Mouse (Mus musculus): ENCODE measurements around the gene Tmem253. TPM values are rescaled to one million over a fixed set of nuclear protein-coding genes. Genes with fewer than 3 reads are reported as not detected.
"Not testable (repeated sequence)": the region's sequence is repeated elsewhere in the genome, so short reads cannot be mapped to it uniquely, and the experiment has no call there.

Tmem253 gene
- polyA plus RNA-seq, 1 experiment from 2014 or later: 0.63 TPM

- Histone ChIP-seq H3K27ac (no peak overlapping the region), H3K4me3 (no peak overlapping the region), H3K9me3 (no peaks in the 10 kb centered on the region), H3K27me3 (ENCODE audit: poor library complexity, severe bottlenecking) (no peaks in the 10 kb centered on the region), H3K36me3 (replicated peaks) (no peaks in the 10 kb centered on the region), H3K4me1 (peaks cover 16% of the 10 kb centered on the region)
- 76% methylated on average over 6 of the region's 6 CpGs for WGBS
- DNase-seq (ENCODE audit: extremely low spot score, low spot score): no peak
Measured at GRCm38 (mm10) chr14:52043446-52043845, 28.0 kb downstream of the Tmem253 start.

GRCm38 (mm10) chr14:52044901-52045678 is 29.6 kb downstream of the Tmem253 start:
- WGBS: 16% methylated on average over 8 of the region's 8 CpGs
- H3K4me3 ChIP-seq: no peak overlapping the region
- H3K27ac ChIP-seq: no peak overlapping the region
- no peak for DNase-seq (ENCODE audit: extremely low spot score, low spot score)
- no peaks in the 10 kb centered on the region for H3K9me3 ChIP-seq
- H3K36me3 ChIP-seq (replicated peaks): no peaks in the 10 kb centered on the region
- H3K27me3 ChIP-seq (ENCODE audit: poor library complexity, severe bottlenecking): no peaks in the 10 kb centered on the region
- H3K4me1 ChIP-seq: peaks cover 16% of the 10 kb centered on the region

DNA sequence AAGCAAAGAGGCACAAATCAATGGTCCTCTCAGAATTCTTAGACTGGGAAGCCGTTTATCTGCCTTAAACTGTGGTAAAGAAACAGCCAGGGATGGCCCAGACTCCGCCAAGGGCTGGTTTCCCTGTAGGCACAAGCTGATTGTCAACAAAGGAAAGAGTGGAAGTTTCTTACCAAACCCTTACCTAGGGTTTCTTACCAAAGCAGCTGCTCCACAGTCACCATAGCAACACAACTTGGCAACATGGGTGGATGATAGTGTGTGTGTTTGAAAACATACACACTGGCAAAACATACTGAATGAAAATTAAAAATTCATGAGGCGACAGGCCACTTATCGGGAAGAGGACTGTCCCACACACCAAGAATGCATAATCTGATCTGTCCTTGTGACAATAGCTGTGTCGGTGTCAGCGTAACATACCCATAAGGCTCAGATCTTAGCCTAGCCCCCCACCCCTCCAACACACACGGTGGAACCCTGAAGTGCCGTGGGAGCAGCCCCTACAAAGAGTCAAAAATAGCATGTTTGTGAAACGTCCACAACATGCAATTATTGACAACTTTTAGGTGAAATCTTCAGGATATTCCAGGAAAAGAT is 30.6 kb downstream of the Tmem253 start:
- no peaks in the 10 kb centered on the region for H3K36me3 ChIP-seq (replicated peaks)
- no peak overlapping the region for H3K4me3 ChIP-seq
- WGBS: 82% methylated on average over 9 of the region's 9 CpGs
- no peaks in the 10 kb centered on the region for H3K27me3 ChIP-seq (ENCODE audit: poor library complexity, severe bottlenecking)
- DNase-seq (ENCODE audit: extremely low spot score, low spot score): no peak
- H3K4me1 ChIP-seq: peaks cover 16% of the 10 kb centered on the region
- H3K27ac ChIP-seq: no peak overlapping the region
- no peaks in the 10 kb centered on the region for H3K9me3 ChIP-seq

- not testable (repeated sequence) for H3K9me3 ChIP-seq; DNase-seq (ENCODE audit: extremely low spot score, low spot score); H3K4me1 ChIP-seq; H3K27ac ChIP-seq; H3K27me3 ChIP-seq (ENCODE audit: poor library complexity, severe bottlenecking); H3K4me3 ChIP-seq; H3K36me3 ChIP-seq (replicated peaks)
- WGBS: 93% methylated on average over 3 of the region's 3 CpGs
Measured at GRCm38 (mm10) chr14:52052720-52053119, 37.3 kb downstream of the Tmem253 start.

DNA sequence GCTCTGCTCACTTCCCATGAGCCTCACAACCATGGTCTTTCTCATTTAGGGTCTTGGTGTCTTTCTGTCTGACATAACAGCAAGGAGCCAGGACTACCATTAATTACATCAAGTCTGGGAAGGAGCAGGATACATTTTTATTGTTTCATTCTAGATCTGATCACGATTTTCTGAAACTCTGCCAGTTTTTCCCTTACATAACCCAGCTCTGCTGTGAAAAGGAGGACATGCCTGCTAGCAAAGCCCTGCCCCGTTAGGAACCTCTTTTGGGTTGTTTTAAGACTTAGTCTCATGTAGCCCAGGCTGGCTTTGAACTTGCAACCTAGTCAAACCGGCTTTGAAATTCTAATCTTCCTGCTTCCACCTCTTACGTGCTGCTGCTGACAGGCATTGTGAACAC is 44.5 kb downstream of the Tmem253 start:
- Histone ChIP-seq H3K27ac (no peak overlapping the region), H3K9me3 (no peaks in the 10 kb centered on the region), H3K36me3 (replicated peaks) (no peaks in the 10 kb centered on the region), H3K27me3 (ENCODE audit: poor library complexity, severe bottlenecking) (no peaks in the 10 kb centered on the region), H3K4me3 (no peak overlapping the region), H3K4me1 (no peaks in the 10 kb centered on the region)
- DNase-seq (ENCODE audit: extremely low spot score, low spot score): no peak
- WGBS: 80% methylated on average over 4 of the region's 4 CpGs

GRCm38 (mm10) chr14:52060800-52061199 is 45.3 kb downstream of the Tmem253 start:
- Histone ChIP-seq H3K27me3 (ENCODE audit: poor library complexity, severe bottlenecking) (no peaks in the 10 kb centered on the region), H3K4me3 (no peak overlapping the region), H3K4me1 (no peaks in the 10 kb centered on the region), H3K9me3 (no peaks in the 10 kb centered on the region), H3K36me3 (replicated peaks) (no peaks in the 10 kb centered on the region), H3K27ac (no peak overlapping the region)
- WGBS: 74% methylated on average over 1 of the region's 1 CpGs
- DNase-seq (ENCODE audit: extremely low spot score, low spot score): no peak

DNA sequence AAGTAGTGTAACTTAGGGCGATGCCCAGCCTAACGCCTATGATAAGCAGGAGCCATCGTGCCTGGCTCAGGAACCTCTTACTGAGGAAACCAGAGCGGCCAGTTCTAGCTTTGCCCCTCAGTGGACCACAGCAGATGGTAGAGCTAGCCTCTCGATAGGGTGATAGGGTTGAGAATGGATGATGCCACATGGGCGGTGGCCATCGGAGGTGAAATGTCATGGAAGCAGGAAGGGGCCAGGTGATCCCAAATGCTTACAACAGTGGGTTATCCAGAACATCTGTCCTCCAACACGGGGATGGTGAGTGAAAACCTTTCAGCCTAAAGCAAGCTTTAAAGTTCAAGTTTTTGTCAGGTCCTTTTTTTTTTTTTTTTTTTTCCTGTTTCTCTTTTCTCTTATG is 46.3 kb downstream of the Tmem253 start:
- H3K9me3 ChIP-seq: no peaks in the 10 kb centered on the region
- H3K27me3 ChIP-seq (ENCODE audit: poor library complexity, severe bottlenecking): no peaks in the 10 kb centered on the region
- H3K4me3 ChIP-seq: no peak overlapping the region
- no peaks in the 10 kb centered on the region for H3K36me3 ChIP-seq (replicated peaks)
- WGBS: 90% methylated on average over 8 of the region's 8 CpGs
- H3K4me1 ChIP-seq: no peaks in the 10 kb centered on the region
- no peak for DNase-seq (ENCODE audit: extremely low spot score, low spot score)
- no peak overlapping the region for H3K27ac ChIP-seq

DNA sequence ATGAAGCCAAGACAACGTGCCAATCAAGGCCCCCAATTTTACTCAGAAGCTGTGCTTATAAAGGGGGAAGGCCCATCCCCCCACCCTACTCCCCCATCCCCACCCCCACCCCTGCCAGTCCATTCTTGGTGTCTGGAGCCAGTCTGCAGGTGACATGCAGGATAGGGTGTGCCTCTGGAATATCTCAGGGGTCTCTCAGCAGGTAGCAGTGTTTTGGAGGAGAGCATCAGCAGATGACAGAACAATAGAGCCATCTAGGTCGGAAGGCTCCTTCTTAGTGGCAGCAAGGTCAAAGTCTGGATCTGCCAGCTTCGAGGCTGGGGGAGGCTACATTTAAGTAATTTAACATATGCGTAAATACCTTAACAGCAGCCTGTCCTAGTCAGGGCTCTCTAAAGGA is 50.7 kb downstream of the Tmem253 start:
- WGBS: 62% methylated on average over 4 of the region's 4 CpGs

More for the DNA sequence above, 50.7 kb downstream of the Tmem253 start:
- no peaks in the 10 kb centered on the region for H3K27me3 ChIP-seq (ENCODE audit: poor library complexity, severe bottlenecking)
- no peaks in the 10 kb centered on the region for H3K9me3 ChIP-seq
- DNase-seq (ENCODE audit: extremely low spot score, low spot score): no peak
- H3K27ac ChIP-seq: no peak overlapping the region
- no peaks in the 10 kb centered on the region for H3K4me1 ChIP-seq
- peaks cover 11% of the 10 kb centered on the region for H3K36me3 ChIP-seq (replicated peaks)
- H3K4me3 ChIP-seq: no peak overlapping the region

Other genes starting within 250 kb of the Tmem253 start
- gene Ang4, start 242.1 kb upstream of the Tmem253 start, polyA plus RNA-seq (2016; fragmentation: Nextera tagmentation; extraction: Ambion mirVana): not detected in 2 replicates
- not detected in 2 replicates for gene AY358078, start 215.6 kb upstream of the Tmem253 start, polyA plus RNA-seq (2016; fragmentation: Nextera tagmentation; extraction: Ambion mirVana)
- not detected in 2 replicates for gene Ear6, start 162.0 kb upstream of the Tmem253 start, polyA plus RNA-seq (2016; fragmentation: Nextera tagmentation; extraction: Ambion mirVana)
- 43.3 and 59.9 TPM in 2 replicates for gene Mettl17, start 130.8 kb upstream of the Tmem253 start, polyA plus RNA-seq (2016; fragmentation: Nextera tagmentation; extraction: Ambion mirVana)
- gene Slc39a2, start 122.8 kb upstream of the Tmem253 start, polyA plus RNA-seq (2016; fragmentation: Nextera tagmentation; extraction: Ambion mirVana): 0.50 and 0.77 TPM in 2 replicates
- gene Ndrg2, start 101.5 kb upstream of the Tmem253 start, polyA plus RNA-seq (2016; fragmentation: Nextera tagmentation; extraction: Ambion mirVana): 9.0 and 9.1 TPM in 2 replicates
- gene Tppp2, start 97.2 kb upstream of the Tmem253 start, polyA plus RNA-seq (2016; fragmentation: Nextera tagmentation; extraction: Ambion mirVana): not detected in 2 replicates
- gene Rnase13, start 92.9 kb upstream of the Tmem253 start, polyA plus RNA-seq (2016; fragmentation: Nextera tagmentation; extraction: Ambion mirVana): not detected in 2 replicates
- 97.5 and 102 TPM in 2 replicates for gene Arhgef40, start 30.9 kb upstream of the Tmem253 start, polyA plus RNA-seq (2016; fragmentation: Nextera tagmentation; extraction: Ambion mirVana)
- gene Zfp219, start 5.1 kb downstream of the Tmem253 start, polyA plus RNA-seq (2016; fragmentation: Nextera tagmentation; extraction: Ambion mirVana): 85.4 and 87.6 TPM in 2 replicates
- not detected in 2 replicates for gene Olfr221, start 26.8 kb downstream of the Tmem253 start, polyA plus RNA-seq (2016; fragmentation: Nextera tagmentation; extraction: Ambion mirVana)
- 894 and 948 TPM in 2 replicates for gene Hnrnpc, start 88.4 kb downstream of the Tmem253 start, polyA plus RNA-seq (2016; fragmentation: Nextera tagmentation; extraction: Ambion mirVana)
- gene Rpgrip1, start 95.0 kb downstream of the Tmem253 start, polyA plus RNA-seq (2016; fragmentation: Nextera tagmentation; extraction: Ambion mirVana): 130 and 134 TPM in 2 replicates
- gene Supt16, start 181.8 kb downstream of the Tmem253 start, polyA plus RNA-seq (2016; fragmentation: Nextera tagmentation; extraction: Ambion mirVana): 99.4 and 104 TPM in 2 replicates
- gene Chd8, start 242.1 kb downstream of the Tmem253 start, polyA plus RNA-seq (2016; fragmentation: Nextera tagmentation; extraction: Ambion mirVana): 46.5 and 46.7 TPM in 2 replicates